Mouse (Mus musculus): ENCODE data around the gene Rfc1.

DNA sequence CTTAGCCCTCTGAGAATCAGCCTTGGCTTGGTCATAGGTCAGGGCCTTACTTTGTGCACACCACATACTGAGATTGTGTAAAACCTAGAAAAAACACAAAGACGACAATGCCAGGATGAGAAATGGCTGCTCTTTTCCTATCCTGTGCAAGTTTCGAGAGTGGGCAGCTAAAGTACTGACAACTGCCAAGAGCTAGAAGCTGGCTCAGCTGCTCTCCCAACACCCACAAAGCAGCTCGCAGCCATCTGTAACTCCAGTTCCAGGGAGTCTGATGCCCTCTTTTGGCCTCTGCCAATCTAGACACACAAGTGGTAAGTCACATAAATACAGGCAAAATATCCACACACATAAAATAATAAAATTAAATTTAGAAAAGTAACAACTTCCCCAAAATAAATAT is 61.5 kb downstream of the Rfc1 start:
- TF ChIP-seq CTCF (IDR thresholded peaks at IDR 0.05; ENCODE audit: extremely low read depth, insufficient read depth, insufficient read length, insufficient replicate concordance) (no peak), POLR2A (IDR thresholded peaks at IDR 0.05; ENCODE audit: low read depth, low read length) (no peak)
